Mouse (Mus musculus) adrenal gland, postnatal 4 days (tissue): Measurements from ENCODE around the gene Eddm3b. TPM values are rescaled to one million over a fixed set of nuclear protein-coding genes. Genes with fewer than 3 reads are reported as not detected.
A peak's percentile ranks its signal among the peaks of the same experiment; 100 is the strongest.

Source experiments
- DNase-seq, 2 experiments: peaks; one replicate each; pipeline ENCODE4 v3.0.0; 2021 to 2022; ENCODE audit warnings: low spot score in 2 of 2, mixed read lengths in 2 of 2
- long read RNA-seq, 2 experiments: library from polyadenylated mRNA; stranded (forward); transcript quantifications; one replicate each; pipeline ENCODE4 v2.0.0; 2021
- total RNA-seq, 2 experiments: library from RNA; stranded (reverse); gene quantifications; 2 replicates each; pipeline ENCODE4 v1.2.3; 2021

The Eddm3b gene
- total RNA-seq: under 1 TPM in 1 of 2 experiments, not detected in 1; 0.28 TPM
- long read RNA-seq, experiment 1: 0 reads
- long read RNA-seq, experiment 2: 0 reads

DNA sequence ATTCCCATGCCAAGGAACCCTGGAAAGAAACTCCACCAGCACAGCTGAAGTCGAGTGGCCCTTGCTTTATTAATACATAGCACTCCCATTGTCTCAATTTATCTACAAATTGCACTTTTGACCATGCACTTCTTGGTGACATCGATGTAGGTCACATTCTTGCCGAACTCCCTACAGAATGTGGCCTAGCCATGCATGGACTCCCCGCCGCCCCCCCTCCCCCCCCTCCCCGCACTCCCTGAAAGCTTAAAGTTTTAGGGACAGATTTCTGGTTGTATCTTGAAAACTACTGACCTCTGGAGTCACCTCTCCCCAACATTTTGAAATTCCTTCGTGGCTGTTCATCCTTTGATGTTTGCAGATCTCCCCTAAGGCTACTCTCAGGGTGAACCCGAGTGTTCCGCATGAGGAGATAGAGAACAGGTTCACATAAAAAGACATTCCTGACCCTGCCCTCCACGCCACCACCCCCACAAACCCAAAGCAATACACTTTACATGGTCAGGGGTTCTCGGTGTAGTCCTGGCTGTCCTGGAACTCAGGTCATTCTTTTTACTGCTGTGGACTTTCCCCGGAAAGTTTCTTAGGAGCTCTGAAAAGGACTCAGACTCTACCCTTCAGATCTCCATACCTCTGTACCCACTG, at the start of gene Eddm3b:
Gene Eddm3b, plus strand, starts transcription at position 511 of the 645 bp plus-strand sequence.
- DNase-seq: no peak

DNA sequence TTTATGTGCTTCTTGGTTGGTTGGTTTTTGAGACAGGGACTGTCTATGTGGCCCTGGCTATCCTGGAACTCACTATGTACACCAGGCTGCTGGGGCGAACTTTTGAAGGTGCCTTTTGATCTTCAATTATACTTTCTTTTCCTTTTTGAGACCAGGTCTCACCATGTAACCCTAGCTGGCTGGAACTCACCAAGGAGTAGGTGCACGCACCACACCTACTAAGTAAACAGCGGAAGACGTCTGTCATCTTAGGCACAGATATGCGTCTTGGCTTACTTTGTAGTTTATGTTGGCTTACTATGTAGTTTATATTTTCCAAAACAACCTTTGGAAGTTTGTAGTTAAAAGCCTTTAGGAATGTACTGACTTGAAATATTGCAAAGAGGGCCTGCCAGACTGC, 45.3 kb upstream of the Eddm3b start:
- no peak for DNase-seq

DNA sequence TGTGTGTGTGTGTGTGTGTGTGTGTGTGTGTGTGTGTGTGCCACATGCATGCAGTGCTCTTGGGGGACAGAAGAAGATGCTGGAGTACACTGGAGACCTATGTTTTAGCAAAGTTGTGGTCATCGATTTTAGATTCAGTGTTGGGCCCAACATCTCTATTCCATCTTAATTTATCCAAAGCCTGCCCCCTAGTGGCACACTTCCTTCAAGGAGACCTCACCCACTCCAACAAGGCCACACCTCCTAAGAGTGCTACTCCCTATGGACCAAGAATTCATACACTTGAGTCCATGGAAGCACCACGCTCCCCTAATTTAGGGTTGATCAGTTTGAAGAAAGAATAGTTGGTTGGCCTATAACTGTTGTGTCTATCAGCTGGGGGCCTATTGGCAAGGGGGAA, 44.6 kb upstream of the Eddm3b start:
- DNase-seq: no peak

DNA sequence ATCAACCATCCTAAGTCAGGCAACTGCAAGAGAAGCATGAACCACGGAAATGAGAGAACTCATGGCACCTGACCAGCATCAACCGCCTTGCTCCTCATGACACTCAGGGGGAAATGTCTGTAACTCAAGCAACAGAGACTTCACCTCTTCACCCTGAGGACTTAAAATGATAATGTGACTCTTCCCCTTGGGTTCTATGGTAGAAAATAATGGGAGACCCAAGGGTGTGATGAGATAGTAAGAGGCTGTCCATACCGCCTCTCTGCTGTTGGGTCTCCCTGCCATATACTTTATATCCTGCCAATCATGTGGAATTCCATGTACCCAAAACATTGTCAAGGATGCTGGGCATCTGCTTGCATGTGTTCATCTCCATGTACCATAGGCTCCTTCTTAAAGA, 39.9 kb upstream of the Eddm3b start, which contains the start of gene Olfr750:
Gene Olfr750, minus strand, starts transcription at position 101 of the 400 bp plus-strand sequence.
- no peak for DNase-seq

GRCm38 (mm10) chr14:51079180-51079579, 35.0 kb upstream of the Eddm3b start:
- no peak for DNase-seq

- no peak for DNase-seq
These were observed 33.2 kb upstream of the Eddm3b start for GRCm38 (mm10) chr14:51081035-51081434.

DNA sequence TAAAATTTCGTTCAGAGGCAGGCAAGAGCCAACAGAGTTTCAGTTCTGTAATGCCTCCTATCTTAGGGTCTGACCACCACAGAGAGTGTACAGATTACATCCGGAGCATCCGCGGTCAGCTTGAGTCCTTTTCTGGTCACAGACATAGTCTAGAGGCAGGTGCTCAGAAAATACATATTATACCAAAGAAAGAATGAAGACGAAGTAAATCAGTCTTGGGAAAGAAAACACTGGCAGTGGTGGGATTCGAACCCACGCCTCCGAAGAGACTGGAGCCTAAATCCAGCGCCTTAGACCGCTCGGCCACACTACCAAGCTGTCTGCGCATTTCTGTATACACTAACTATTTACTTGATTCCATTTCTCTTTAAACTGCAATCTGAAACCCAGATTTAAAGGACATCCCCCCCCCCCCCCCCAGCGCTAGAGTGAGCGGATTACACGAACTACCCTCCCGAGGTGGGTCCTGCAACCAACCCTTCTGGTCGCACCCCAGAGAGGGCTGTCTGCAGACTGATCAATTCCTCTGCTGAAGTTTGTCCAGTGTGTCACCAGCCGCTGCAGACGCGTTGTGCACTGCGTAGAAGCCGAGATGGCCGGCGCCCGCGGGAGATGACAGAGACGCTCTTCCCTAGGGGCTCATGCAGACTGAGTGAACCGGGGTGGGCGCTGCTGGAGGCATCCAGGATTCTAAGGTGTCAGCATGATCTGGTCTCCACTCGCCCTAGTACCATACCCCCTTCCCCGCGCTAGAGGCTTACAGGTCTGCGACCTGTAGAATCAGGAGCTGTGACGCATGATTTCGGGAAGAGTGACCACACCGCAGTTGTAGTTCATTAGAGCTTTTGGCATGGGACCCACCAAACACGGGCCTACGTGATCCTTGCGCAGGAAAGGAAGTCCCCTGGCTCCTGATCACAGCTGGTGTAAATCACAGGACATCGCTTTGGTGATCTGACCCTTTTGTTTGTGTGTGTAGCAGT, 31.3 kb upstream of the Eddm3b start:
- DNase-seq: peak in 1 of 2 experiments; percentile 16

DNA sequence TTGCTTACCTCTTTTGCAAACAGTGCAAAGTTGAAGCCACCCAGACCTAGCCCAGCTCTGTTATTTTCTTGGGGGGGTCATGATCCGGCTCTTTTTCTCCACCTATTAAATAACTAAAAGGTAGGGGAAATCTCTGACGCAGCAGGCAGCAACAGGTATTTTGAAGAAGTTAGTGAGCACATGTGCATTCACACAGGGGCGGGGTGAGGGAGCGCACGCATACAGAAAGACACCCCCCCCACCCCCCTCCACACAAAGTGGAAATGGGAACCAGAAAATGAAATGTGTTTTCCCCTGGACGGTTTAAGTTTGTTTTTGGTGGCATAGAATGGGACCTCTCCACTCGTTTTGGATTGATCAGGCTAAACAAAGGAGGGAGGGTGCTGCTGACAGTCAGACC, 30.4 kb upstream of the Eddm3b start:
- DNase-seq: no peak

- DNase-seq: no peak
These were observed 29.1 kb upstream of the Eddm3b start for GRCm38 (mm10) chr14:51085086-51085485.

DNA sequence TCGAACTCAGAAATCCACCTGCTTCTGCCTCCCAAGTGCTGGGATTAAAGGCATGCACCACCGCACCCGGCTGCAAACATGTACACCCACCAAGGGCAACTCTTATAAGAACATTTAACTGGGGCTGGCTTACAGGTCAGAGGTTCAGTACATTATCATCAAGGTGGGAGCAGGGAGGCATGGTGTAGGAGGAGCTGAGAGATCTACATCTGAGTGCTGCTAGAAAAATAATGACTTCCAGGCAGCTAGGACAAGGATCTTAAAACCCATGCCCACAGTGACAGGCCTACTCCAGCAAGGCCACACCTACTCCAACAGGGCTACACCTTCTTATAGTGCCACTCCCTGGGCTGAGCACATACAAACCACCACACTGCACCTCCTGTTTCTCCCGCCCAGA, 28.3 kb upstream of the Eddm3b start:
- no peak for DNase-seq

GRCm38 (mm10) chr14:51087762-51088161, 26.5 kb upstream of the Eddm3b start:
- no peak for DNase-seq

- peak; percentile 32 to 52 for DNase-seq
These were observed 25.9 kb upstream of the Eddm3b start for GRCm38 (mm10) chr14:51088166-51088969.

- peak; percentile 84 to 91 for DNase-seq
These were observed 25.1 kb upstream of the Eddm3b start for GRCm38 (mm10) chr14:51088970-51089673.

DNA sequence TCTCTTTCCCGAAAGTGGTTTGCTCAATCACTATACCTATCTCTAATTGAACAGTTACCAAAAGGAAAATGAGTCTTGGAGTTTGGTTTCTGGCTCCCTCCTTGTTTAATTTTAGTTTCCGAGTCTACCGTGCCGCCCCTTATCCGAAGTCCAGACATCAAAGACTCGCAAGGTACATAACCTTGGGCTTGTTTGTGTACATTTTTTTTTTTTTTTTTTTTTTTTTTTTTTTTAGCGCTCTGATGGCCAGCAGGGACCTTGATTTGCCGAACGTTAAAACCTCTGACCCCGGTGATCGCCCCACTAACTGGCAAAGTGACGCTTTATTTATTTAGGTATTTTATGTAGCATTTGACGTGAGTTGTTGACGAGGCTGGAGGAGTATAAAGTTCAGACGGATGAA, 24.6 kb upstream of the Eddm3b start:
- no peak for DNase-seq

GRCm38 (mm10) chr14:51090077-51090781, 24.0 kb upstream of the Eddm3b start:
- peak; percentile 49 to 67 for DNase-seq

DNA sequence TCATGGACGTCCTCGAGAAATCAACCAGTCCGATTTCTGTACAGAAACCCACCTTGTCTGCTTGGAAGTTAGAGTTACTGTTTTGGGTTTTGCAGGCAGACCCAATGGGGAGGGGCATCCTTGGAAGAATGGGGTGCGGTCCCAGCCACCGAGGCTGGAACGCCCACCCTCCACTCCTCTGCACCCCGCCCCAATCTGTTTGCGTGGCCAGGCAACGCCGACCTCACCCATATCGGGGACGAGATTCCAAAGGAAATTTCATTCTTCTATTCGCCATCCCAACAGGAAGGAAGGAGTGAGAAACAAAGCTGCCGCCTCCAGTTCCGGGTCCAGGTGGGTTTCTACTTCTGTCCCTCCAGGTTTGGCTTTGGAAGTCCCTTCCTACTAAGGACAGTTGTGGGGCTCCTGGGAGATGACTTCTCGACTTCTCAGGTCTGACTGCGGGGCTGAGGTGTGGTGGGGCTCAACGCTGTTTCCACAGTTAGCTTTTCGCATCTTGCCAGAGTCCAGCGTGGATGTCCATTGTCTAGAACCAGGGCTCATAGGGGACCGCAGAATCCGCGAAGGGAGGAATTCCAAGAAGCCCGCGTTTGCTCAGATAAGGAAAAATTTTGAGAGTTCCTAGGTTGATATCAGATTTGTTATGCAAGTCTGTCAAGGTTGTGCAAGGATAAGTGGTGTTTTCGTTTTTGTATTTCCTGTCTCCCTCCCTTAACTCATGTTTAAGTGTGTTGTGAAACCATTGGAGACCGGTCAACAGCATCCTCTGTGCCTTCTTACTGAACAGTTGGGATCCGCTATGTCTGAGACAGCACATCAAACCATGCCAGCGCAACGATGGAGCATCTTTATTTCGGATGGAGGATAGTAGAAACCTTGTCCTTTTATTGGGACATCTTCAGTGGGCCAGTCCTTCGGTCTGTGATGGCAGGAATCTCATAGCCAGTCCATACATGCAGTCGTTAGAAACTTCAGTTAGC, 23.0 kb upstream of the Eddm3b start, which contains the start of the genes Rnase4 and Ang:
Gene Rnase4, plus strand, starts transcription at position 157 of the 980 bp plus-strand sequence.
Gene Ang, plus strand, starts transcription at position 230 of the 980 bp plus-strand sequence.
- peak; percentile 5 to 12 for DNase-seq

- no peak for DNase-seq
These were observed 22.1 kb upstream of the Eddm3b start for GRCm38 (mm10) chr14:51092073-51092620.

DNA sequence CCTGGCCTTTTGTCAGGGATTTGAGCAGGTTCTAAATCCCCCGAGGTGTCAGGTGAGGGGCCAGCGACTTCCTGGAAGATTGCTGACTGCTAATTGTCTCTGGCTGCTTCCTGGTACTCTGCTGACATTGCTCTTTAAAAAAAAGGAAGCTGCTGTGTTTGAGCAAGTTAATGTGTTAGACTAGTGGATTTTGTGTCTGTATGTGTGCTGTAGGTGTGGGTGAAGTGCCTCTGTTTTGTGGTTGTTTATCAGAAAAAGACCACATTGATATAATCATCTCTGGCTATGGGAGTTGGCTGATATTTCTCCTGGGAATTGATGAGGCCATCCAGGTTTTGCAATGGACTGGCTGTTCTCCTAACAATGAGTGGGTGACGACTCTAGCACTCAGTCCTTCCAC, 20.7 kb upstream of the Eddm3b start:
- no peak for DNase-seq
